Mouse (Mus musculus) kidney, postnatal 14 days (tissue): ENCODE data around the gene Tspan5.

ENCODE experiments used
- DNase-seq: peaks from one replicate; pipeline ENCODE4 v3.0.0; 2022; ENCODE audit warnings: mixed read lengths

Tspan5 gene

GRCm38 (mm10) chr3:138813139-138813810 lies 71.3 kb downstream of the Tspan5 start:
- DNase-seq: peak; percentile 22

- no peak for DNase-seq
These were observed 72.5 kb downstream of the Tspan5 start for GRCm38 (mm10) chr3:138814457-138814856.

GRCm38 (mm10) chr3:138815127-138815837 lies 73.3 kb downstream of the Tspan5 start:
- DNase-seq: no peak

- DNase-seq: no peak
These were observed 75.1 kb downstream of the Tspan5 start for GRCm38 (mm10) chr3:138816888-138817656.

GRCm38 (mm10) chr3:138819862-138820261 lies 77.9 kb downstream of the Tspan5 start:
- DNase-seq: no peak

- peak; percentile 35 for DNase-seq
These were observed 78.3 kb downstream of the Tspan5 start for GRCm38 (mm10) chr3:138820296-138820695.

- DNase-seq: no peak
These were observed 80.0 kb downstream of the Tspan5 start for GRCm38 (mm10) chr3:138821886-138822445.

GRCm38 (mm10) chr3:138823857-138824256 lies 81.9 kb downstream of the Tspan5 start:
- DNase-seq: no peak

GRCm38 (mm10) chr3:138825296-138825695 lies 83.3 kb downstream of the Tspan5 start:
- DNase-seq: no peak

GRCm38 (mm10) chr3:138826243-138826800 lies 84.3 kb downstream of the Tspan5 start:
- no peak for DNase-seq

GRCm38 (mm10) chr3:138832827-138833517 lies 91.0 kb downstream of the Tspan5 start:
- DNase-seq: no peak

GRCm38 (mm10) chr3:138834174-138834573 lies 92.2 kb downstream of the Tspan5 start:
- no peak for DNase-seq

- no peak for DNase-seq
These were observed 94.9 kb downstream of the Tspan5 start for GRCm38 (mm10) chr3:138836937-138837336.

- no peak for DNase-seq
These were observed 95.7 kb downstream of the Tspan5 start for GRCm38 (mm10) chr3:138837651-138838050.

- no peak for DNase-seq
These were observed 97.7 kb downstream of the Tspan5 start for GRCm38 (mm10) chr3:138839656-138840055.

- DNase-seq: no peak
These were observed 99.3 kb downstream of the Tspan5 start for GRCm38 (mm10) chr3:138841288-138841687.

GRCm38 (mm10) chr3:138843180-138843579 lies 101.2 kb downstream of the Tspan5 start:
- DNase-seq: no peak

- DNase-seq: no peak
These were observed 101.6 kb downstream of the Tspan5 start for GRCm38 (mm10) chr3:138843641-138844040.

- no peak for DNase-seq
These were observed 103.8 kb downstream of the Tspan5 start for GRCm38 (mm10) chr3:138845820-138846219.

- DNase-seq: no peak
These were observed 105.8 kb downstream of the Tspan5 start for GRCm38 (mm10) chr3:138847809-138848208.

GRCm38 (mm10) chr3:138849755-138850301 lies 107.8 kb downstream of the Tspan5 start:
- DNase-seq: no peak

GRCm38 (mm10) chr3:138851876-138852275 lies 109.9 kb downstream of the Tspan5 start:
- DNase-seq: no peak
